Mouse (Mus musculus): Measurements from ENCODE around the gene Lgals1.

DNA sequence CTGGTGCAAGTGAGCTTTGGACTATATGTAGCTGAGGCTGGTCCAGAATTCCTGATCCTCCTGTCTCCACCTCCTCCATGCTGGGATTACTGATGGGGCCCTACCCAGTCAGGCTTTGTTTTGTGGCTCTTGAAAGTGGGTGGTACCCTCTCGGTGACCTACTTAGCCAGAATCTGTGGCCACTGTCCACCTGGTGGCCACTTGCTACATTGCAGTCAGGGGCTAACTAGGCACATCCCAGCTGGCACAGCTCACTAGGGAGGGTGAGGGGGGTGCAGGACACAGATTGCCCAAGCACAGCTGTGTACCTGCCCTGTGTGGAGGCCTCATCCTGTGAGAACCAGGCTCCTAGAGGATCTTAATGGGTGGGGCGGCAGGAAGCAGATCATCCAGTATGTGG lies 36.4 kb downstream of the Lgals1 start:
- TF ChIP-seq POLR2A (IDR thresholded peaks at IDR 0.05; ENCODE audit: extremely low read depth, insufficient read depth, low read length) (no peak), CTCF (IDR thresholded peaks at IDR 0.05; ENCODE audit: extremely low read depth, insufficient read depth, low read length) (peak; percentile 49)

All from cortical plate, adult 2 months (tissue).